Mouse (Mus musculus) C2C12 (cell line): ENCODE measurements around the gene Nans.

Source experiments
- CTCF ChIP-seq: IDR thresholded peaks from one replicate; pipeline ENCODE4 v1.5.1; 2011; ENCODE audit not compliant: control insufficient read depth, insufficient read depth, insufficient read length
- MAX ChIP-seq: IDR thresholded peaks from one replicate; pipeline ENCODE4 v1.6.1; 2011; ENCODE audit warnings: mild to moderate bottlenecking, control low read depth
- MYOD1 ChIP-seq: IDR thresholded peaks from one replicate; pipeline ENCODE4 v1.6.1; 2011; ENCODE audit warnings: low read depth; ENCODE audit not compliant: control insufficient read depth, insufficient read length

DNA sequence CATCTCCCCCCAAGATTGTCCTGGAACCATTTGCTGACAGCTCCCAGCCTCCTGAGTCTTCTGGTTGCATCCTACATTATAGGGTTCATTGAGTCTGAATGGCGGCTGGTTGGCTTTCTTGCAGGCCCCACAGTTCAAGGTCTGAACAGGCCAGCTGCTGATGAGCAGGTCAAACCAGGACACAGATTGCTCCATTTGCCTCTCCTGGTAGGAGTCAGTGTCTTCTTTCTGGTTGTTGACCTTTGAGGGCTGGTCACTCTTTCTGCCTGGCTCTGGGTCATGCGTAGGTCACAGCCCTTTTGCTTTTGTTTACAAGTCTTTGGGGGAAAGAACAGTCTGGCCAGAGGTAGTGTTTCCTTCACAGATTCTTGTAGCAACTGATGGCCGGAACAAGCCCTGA, 9.5 kb downstream of the Nans start:
- no peak for TF ChIP-seq CTCF
- no peak for TF ChIP-seq MYOD1
- no peak for TF ChIP-seq MAX
